Mouse (Mus musculus) urinary bladder, postnatal 14 days (tissue): ENCODE measurements around the gene Taf5l.

Experiments used
- DNase-seq: peaks from one replicate; pipeline ENCODE4 v3.0.0; 2021; ENCODE audit warnings: low spot score

The Taf5l gene

DNA sequence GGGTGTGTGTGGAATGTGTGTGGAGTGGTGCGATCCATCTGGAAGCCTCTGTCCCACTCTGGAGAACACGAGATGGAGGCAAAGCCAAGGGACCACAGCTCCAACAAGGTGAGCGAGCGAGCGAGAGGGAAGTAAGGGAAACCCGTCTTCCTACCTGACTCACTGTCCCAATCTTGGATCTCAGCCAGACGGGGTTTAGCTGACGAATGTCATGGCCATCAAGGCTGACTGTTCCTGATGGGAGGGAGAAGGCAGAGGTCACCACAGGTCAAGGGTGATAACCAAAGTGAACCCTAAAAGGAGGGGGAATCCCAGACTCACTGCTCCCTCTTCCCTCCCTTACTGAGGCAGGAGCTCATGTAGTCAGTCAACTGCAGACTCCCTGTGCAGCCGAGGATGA, 61.1 kb downstream of the Taf5l start:
- DNase-seq = peak; percentile 21

DNA sequence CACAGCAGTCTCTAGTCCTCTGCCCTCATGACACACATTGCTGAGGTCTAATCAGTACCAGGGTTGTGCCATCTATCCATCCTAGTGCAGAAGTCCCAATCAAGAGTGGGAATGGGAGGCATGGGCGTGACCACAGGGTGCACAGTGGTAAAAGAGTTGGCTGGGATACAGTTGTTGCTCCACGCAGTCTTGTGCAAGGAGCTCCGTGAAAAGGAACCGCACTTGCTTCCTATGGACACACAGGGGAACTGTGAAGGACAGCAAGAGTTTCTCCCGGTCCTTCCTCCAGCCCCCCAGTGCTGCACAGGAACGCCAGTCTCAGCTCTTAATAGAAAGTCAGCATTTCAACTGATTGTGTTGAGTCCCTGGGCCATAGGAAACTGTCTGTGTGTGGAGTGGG, 61.7 kb downstream of the Taf5l start:
- no peak for DNase-seq

DNA sequence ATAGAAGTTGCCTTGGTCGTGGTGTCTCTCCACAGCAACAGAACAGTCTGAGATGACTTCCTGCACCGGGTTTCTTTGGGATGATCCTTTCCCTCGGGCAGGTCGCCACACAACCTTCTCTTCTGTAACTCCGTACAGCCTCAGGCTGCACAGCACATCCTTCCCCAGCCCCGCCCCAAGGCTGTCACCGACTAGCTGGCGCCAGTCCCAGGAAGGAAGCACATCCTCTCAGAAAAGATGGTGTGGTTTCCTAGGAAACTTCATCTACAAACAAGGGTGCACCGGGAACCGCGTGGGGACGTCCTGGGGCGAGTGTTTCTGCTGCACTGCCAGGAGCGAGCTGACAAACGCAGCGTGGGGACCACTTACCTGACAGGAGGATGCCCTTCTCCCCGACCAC, 63.1 kb downstream of the Taf5l start:
- no peak for DNase-seq

DNA sequence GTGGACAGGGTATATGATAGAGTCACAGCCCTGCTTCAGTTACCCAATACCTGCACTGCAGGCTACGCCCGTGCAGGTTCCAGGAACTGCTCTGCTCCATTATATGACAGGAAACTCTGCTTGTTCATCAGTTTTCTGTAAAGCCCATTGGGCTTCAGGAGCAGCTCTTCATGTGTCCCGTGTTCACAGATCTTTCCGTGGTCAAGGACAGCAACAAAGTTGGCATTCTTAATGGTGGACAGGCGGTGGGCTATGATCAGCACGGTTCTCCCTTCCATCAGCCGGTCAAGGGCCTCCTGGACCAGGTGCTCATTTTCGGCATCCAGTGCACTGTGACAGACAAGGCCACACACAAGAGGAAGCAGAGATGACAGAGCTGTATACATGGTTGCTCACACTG, 67.0 kb downstream of the Taf5l start:
- no peak for DNase-seq

DNA sequence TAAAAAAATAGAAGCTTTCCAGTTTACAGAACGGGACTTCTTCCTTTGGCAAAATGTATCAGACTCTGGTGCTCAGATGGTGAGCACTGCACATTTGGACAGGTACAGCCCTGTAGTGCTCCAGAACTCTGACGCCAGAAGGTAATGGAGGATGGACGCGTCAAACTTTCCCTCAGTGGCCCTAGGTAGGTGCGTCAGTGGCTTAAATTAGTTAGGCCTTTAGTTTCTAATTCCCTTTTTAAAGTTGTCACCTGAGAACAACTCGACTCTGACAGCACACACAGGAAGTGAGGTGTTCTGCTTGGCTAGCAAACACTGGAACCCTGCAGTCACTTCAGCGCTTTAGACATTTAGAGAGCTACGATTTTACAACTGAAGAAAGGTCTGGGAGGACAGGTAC, 67.5 kb downstream of the Taf5l start:
- DNase-seq = no peak

DNA sequence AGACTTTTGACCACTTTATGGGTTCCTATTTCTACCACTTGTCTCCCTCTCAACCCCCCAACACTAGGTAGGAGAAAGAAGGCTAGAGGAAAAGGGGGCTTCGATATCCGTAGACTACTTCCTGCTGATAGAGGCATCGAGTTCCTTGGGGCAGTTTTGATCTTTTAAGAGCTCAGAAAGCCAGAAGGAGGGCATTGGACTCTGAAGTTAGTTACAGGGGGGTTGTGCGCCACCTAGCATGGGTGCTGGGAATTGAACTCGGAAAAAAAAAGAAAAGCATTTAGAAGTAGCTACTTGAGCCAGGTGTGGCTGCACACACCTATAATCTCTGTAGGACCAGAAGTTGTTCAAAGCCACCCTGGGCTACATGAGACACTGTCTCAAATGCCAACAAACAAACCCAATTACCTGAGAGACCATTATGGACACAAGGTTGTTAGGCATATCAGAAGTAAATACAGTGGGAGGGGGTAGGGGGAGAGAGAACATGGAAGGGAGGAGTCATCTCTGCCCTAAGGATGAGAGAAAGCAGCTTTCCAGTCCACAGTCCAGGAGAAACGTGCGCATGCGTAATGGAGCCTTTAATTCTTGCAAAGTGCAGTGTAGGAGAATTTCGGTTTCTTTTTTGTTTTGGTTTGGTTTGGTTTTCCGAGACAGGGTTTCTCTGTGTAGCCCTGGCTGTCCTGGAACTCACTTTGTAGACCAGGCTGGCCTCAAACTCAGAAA, 71.0 kb downstream of the Taf5l start:
- peak; percentile 58 for DNase-seq

DNA sequence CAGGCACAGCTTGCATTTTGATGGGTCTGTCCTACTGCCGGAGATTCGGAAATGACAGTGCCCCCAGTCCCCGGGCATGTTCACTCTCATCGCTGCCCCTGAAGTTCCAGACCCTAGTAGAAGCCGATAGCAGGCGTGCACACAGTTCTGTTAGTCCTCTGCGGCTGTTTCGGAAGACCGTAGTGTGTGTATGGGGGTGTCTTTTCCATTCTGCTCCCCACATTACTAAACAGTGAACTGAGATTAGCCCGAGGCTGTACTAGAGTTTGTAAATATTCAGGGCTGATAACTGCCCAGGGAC, 71.6 kb downstream of the Taf5l start:
- no peak for DNase-seq

DNA sequence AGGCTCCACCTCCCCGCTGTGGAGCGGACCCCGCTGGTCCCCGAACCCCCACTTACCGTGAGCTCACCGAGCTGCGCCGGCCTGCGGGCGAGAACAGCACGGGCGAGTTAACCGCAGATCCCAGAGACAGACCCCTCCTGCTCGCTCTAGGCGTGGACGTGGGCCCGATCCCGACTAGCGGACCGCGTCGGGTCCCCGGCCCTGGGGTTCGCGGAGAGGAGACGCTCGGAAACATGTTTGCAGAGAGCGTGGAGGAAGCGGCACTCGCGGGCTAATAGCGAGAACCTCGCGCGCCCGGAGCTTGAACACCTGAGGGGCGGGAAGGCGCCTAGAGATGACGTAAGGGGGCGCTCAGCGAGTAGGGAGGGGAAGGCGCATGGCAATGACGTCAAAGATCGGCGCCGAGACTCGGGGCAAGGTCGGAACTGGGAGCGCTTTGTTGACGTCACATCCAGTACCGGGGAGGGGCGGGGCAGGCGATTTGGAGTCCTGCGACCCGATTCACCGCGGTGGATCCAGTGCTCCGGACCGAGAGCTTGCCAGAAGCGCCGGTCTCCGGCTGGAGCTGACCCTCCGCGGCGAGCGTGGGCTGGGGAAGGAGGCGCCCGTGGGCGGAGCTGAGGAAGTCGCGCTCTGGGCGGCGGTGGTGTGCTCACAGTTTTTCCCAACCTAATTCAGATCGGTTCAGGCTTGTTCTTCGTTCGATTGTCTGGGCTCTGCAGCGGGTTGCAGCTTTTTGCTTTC, 72.1 kb downstream of the Taf5l start, which contains the start of gene Nup133:
TSS of gene Nup133 (minus strand) at position 324 of the 744 bp plus-strand sequence.
- peak; percentile 100 for DNase-seq
